Mouse (Mus musculus) neural tube, embryonic 12.5 days (tissue): ENCODE results near the gene Dtnbp1. TPM values are rescaled to one million over a fixed set of nuclear protein-coding genes. Genes with fewer than 3 reads are reported as not detected.

Experiments
- ATAC-seq: fragments of 200-750 bp; cut with Nextera tagmentation; 2 replicates; pipeline ENCODE4 v1.8.0; 2017; ENCODE audit warnings: low read depth, mild to moderate bottlenecking, moderate TSS enrichment, moderate library complexity; ENCODE audit not compliant: low FRiP score
- H3K27ac ChIP-seq: fragments of 300-500 bp; sonication (generic); 2 replicates; pipeline ENCODE4 v1.5.1; 2016
- H3K27me3 ChIP-seq: fragments of 300-500 bp; sonication (generic); replicated peaks from 2 replicates; pipeline ENCODE4 v1.6.1; 2016; ENCODE audit warnings: mild to moderate bottlenecking
- H3K36me3 ChIP-seq: fragments of 300-500 bp; sonication (generic); 2 replicates; pipeline ENCODE4 v1.6.1; 2016; ENCODE audit warnings: mild to moderate bottlenecking
- H3K4me1 ChIP-seq: fragments of 300-500 bp; sonication (generic); 2 replicates; pipeline ENCODE4 v1.6.1; 2016
- H3K4me2 ChIP-seq: fragments of 300-500 bp; sonication (generic); replicated peaks from 2 replicates; pipeline ENCODE4 v1.6.1; 2016; ENCODE audit warnings: mild to moderate bottlenecking
- H3K4me3 ChIP-seq: fragments of 300-500 bp; sonication (generic); 2 replicates; pipeline ENCODE4 v1.5.1; 2016
- H3K9ac ChIP-seq: fragments of 300-500 bp; sonication (generic); 2 replicates; pipeline ENCODE4 v1.6.1; 2016; ENCODE audit warnings: mild to moderate bottlenecking
- H3K9me3 ChIP-seq: fragments of 300-500 bp; sonication (generic); 2 replicates; pipeline ENCODE4 v1.6.1; 2016; ENCODE audit warnings: mild to moderate bottlenecking
- WGBS: fragments of 180-500 bp; shearing (Covaris S2); methylation state at CpG from one replicate; pipeline ENCODE4 v1.1.7; 2016; 5-methylcytosine and 5-hydroxymethylcytosine counted together
- polyA plus RNA-seq: library from polyadenylated mRNA; unstranded; fragments of >200 nt; fragmentation: Nextera tagmentation; extraction: Ambion mirVana; gene quantifications from 2 replicates; pipeline ENCODE4 v1.2.1, GENCODE M21; 2016

Gene Dtnbp1
- polyA plus RNA-seq = 86.4 and 91.1 TPM in 2 replicates

DNA sequence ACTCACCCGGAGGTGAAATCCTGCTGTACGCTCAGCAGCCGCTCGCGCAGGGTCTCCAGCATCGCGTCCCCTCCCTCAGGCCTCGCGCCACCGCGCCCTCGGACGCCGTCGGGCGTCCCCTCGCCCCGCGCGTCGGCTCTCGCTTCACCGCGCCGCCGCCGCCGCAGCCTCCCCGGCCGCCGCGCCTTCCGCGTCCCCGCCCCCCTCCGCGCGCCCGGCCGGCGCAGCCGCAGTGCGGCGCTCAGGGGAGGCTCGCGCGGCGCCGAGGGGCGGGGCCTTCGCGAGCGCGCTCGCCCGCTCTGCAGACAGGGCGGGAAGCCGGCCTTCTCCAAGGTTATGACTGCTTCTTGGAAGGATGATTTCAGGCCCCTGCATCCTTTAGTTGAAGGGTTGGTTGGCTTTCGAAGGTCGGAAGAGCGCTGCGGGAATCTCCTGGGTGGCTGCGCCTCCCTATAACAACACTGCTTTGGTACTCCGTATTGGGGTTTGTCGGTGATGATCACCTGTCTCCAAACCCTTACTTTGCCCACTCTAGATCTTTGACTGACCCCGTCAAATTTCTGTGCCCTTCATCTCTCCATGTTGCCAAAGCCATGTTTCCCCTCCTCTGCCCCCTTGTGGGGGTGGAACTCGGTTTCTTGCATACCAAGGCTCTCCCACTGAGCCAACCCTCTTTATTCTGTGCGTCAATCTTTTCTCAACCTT lies at the start of gene Dtnbp1:
Gene Dtnbp1 (minus strand): TSS at position 237 of the 705 bp plus-strand sequence.
- WGBS = under 1% methylated on average over 62 of the region's 68 CpGs
- Histone ChIP-seq H3K4me3 (peak within 1 kb of the TSS; percentile 81), H3K27me3 (no peaks in the 10 kb centered on the region), H3K4me2 (peak within 1 kb of the TSS; percentile 82), H3K36me3 (no peaks in the 10 kb centered on the region), H3K27ac (no peak within 1 kb of the TSS), H3K9ac (peak within 1 kb of the TSS; percentile 90), H3K9me3 (no peaks in the 10 kb centered on the region), H3K4me1 (peaks cover 7% of the 10 kb centered on the region)
- ATAC-seq = peak; percentile 92

DNA sequence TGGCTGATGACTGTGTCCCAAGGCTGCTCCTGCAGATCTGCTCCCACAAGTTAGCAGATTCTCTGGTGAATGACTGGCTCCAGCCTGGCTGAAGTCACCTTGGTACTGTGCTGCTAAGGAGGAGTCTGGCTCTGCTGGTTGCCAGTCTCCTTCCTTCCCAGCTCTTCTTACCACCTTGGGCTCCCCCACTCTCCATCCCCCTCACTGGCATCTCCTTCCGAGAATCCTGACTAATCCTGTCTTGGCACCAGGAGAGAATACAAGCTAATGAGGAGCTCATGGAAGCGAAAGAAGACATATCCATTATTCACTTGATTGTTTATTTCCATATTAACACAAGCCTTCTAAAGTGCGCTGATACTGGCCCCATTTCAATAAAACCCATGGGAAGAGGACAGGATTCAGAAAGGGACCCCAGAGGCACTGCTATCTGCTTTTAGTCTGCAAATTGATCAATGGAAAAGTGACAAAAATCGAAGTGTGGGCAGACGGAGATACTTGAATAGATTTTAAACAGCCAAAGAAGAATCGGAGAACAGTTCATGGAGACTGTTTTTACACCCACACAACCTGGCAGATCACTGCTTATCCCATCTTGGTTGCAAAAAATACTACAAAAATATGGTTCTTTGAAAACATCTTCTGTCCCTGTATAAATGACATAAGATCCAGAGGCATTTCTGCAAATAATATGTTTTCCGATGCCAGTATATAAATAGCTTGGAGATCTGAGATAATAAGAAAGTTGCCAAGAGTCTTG lies 47.5 kb upstream of the Dtnbp1 start:
- Histone ChIP-seq H3K4me2 (no peak overlapping the region), H3K27ac (no peak overlapping the region), H3K27me3 (no peaks in the 10 kb centered on the region), H3K4me1 (no peaks in the 10 kb centered on the region), H3K4me3 (no peak overlapping the region), H3K9ac (no peak overlapping the region), H3K9me3 (no peaks in the 10 kb centered on the region), H3K36me3 (no peaks in the 10 kb centered on the region)
- ATAC-seq = no peak
- 86% methylated on average over 7 of the region's 7 CpGs for WGBS

DNA sequence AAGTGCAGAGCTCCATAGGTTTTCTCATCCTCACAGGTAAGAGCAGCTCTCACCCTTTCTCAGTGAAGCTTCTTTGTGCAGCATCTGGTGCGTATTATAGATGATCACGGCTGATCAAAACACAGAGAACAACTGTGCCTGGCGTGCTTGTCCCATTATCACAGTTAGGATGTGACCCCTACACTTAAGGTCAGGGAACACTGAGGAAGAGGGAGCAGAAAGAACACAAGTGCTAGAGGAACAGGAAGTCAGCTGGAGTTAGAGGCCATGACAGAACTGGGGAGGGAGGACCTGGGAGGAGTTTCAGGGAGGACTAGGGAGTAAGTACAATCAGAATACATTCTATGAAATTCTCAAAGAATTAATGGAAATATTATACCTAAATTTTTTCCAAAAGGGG lies 41.5 kb upstream of the Dtnbp1 start:
- no peaks in the 10 kb centered on the region for H3K4me1 ChIP-seq
- no peak overlapping the region for H3K9ac ChIP-seq
- H3K36me3 ChIP-seq = no peaks in the 10 kb centered on the region
- WGBS = 71% methylated on average over 3 of the region's 3 CpGs
- no peaks in the 10 kb centered on the region for H3K9me3 ChIP-seq
- H3K27ac ChIP-seq = no peak overlapping the region
- H3K4me2 ChIP-seq = no peak overlapping the region
- no peak overlapping the region for H3K4me3 ChIP-seq
- H3K27me3 ChIP-seq = no peaks in the 10 kb centered on the region
- no peak for ATAC-seq

DNA sequence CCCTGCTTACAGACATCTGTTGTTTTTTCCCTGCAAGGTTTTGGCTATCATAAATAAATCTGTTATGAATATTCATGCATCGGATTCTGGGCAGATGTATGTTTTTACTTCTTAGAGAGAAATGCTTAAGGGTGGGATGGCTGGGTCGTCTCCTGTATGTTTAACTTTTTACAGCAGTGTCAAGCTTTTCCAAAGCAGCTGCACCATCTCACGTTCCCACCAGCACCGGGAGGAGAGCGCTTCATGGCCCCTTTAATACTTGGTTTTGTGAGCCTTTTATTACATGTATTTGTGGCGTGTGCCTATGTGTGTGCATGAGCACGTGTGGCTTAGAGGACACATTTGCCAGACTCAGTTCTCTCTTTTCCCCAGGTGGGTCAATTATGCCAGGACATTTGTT lies 38.8 kb upstream of the Dtnbp1 start:
- Histone ChIP-seq H3K27ac (no peak overlapping the region), H3K4me3 (no peak overlapping the region), H3K9me3 (no peaks in the 10 kb centered on the region), H3K9ac (no peak overlapping the region), H3K4me2 (no peak overlapping the region), H3K36me3 (no peaks in the 10 kb centered on the region), H3K4me1 (no peaks in the 10 kb centered on the region), H3K27me3 (no peaks in the 10 kb centered on the region)
- ATAC-seq = no peak
- 88% methylated on average over 7 of the region's 7 CpGs for WGBS

DNA sequence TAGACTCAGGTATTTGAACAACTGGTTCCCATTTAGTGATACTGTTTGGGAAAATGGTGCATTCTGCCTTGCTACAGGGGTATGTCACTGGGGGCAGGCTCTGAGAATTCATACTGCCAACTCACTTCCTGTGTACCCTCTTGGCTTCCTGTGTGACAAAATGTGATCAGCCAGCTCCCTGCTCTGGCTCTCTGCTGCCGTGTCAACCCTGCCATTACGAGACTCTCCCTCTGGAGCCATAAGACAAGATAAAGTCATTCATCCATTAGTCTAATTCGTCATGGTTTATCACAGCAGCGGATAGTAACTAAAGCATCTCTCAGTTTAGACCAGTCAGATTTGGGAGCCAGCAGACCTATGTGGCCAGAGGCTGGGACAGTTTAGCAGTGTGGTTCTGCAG lies 38.2 kb upstream of the Dtnbp1 start:
- no peaks in the 10 kb centered on the region for H3K27me3 ChIP-seq
- no peaks in the 10 kb centered on the region for H3K4me1 ChIP-seq
- H3K9ac ChIP-seq = no peak overlapping the region
- ATAC-seq = no peak
- no peaks in the 10 kb centered on the region for H3K9me3 ChIP-seq
- no peak overlapping the region for H3K4me3 ChIP-seq
- WGBS = 59% methylated on average over 4 of the region's 4 CpGs
- H3K36me3 ChIP-seq = no peaks in the 10 kb centered on the region
- no peak overlapping the region for H3K4me2 ChIP-seq
- no peak overlapping the region for H3K27ac ChIP-seq

DNA sequence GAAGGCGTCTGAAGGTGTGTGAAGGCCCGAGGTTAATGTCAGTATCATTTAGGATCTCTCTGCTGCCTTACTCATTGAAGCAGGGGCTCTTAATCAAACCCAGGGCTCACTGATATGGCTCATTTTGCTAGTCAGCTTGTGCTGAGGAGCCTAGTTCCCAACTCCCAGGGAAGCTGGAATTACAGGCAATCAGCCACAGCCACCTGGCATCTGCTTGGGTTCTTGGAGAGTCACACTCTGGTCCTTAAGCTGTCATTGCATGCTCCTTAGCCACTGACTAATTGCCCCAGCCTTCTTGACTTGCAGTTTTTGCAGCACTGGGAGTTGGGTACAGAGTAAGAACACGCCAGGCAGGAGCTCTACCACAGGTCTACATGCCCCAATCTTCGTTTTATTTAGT lies 34.5 kb upstream of the Dtnbp1 start:
- Histone ChIP-seq H3K4me3 (no peak overlapping the region), H3K27me3 (no peaks in the 10 kb centered on the region), H3K4me1 (no peaks in the 10 kb centered on the region; the same call in 1 of the 2 replicates), H3K9ac (no peak overlapping the region), H3K4me2 (no peak overlapping the region), H3K36me3 (no peaks in the 10 kb centered on the region), H3K9me3 (no peaks in the 10 kb centered on the region), H3K27ac (no peak overlapping the region)
- no peak for ATAC-seq
- WGBS = 89% methylated on average over 4 of the region's 4 CpGs

DNA sequence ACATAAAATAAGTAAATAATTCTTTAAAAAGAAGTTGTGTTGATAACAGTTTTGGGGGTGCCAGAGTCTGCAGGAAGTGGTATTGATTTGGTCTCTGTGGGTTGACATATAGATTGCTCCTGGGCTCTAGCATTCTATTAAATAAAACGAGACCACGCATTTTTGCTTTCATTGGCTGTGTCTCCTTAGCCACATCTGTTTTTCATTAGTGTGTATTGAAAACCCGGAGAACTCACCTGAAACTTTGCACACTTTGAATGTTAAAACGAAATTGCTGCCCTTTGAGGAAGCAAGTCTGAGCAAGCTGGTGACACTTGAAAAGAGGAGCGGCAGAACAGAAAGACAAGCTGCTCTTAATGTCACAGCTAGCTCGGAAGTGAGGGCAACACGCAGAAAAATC lies 32.8 kb upstream of the Dtnbp1 start:
- Histone ChIP-seq H3K9me3 (no peaks in the 10 kb centered on the region), H3K4me2 (no peak overlapping the region)

DNA sequence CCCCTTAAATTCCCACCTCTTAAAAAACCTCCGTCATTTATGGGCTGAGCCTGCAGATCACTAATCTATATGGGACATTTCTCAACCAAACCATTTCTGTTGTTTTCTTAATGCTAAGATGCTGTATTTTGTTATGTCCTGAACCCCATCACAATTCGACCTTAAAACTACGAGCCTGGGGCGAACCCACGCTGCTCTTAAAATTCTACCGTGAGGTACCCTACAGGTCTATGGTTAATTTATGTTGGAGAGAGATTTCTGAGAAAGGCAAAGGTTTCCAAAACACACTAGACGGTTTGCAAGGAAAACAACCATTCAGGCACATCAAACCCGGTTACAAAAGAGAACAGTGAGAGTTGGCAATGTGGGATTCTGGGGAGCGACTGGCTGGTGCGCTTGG lies 31.4 kb upstream of the Dtnbp1 start:
- Histone ChIP-seq H3K27me3 (no peaks in the 10 kb centered on the region), H3K36me3 (no peaks in the 10 kb centered on the region), H3K9me3 (no peaks in the 10 kb centered on the region), H3K4me3 (no peak overlapping the region), H3K27ac (no peak overlapping the region), H3K4me2 (no peak overlapping the region), H3K9ac (no peak overlapping the region), H3K4me1 (no peaks in the 10 kb centered on the region; the same call in 1 of the 2 replicates)
- ATAC-seq = no peak
- 90% methylated on average over 10 of the region's 10 CpGs for WGBS

More for the DNA sequence above, 32.8 kb upstream of the Dtnbp1 start:
- ATAC-seq = no peak
- 81% methylated on average over 7 of the region's 7 CpGs for WGBS
- Histone ChIP-seq H3K4me3 (no peak overlapping the region), H3K27ac (no peak overlapping the region), H3K4me1 (no peaks in the 10 kb centered on the region; the same call in 1 of the 2 replicates), H3K27me3 (no peaks in the 10 kb centered on the region), H3K36me3 (no peaks in the 10 kb centered on the region), H3K9ac (no peak overlapping the region)

DNA sequence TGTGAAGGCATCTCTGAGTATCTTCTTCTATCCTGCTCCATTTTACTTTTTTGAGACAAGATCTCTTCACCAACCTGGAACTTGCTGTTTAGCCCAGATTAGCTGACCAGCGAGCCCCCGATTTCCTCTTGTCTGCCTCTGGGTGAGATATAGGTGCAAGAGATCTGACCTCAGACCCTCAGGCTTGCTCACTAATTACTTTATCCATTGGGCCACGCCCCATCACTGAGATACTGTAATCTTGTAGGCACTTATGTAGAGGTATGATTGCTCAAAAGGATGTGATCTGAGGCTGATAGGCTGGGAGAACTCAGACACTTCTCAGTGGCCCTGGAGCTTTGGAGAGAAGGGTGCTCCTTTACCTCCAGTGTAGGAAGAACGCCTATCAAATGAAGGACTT lies 30.5 kb upstream of the Dtnbp1 start:
- H3K36me3 ChIP-seq = no peaks in the 10 kb centered on the region
- H3K9ac ChIP-seq = no peak overlapping the region
- 89% methylated on average over 4 of the region's 4 CpGs for WGBS
- H3K9me3 ChIP-seq = no peaks in the 10 kb centered on the region
- H3K4me1 ChIP-seq = no peaks in the 10 kb centered on the region; the same call in 1 of the 2 replicates
- H3K27ac ChIP-seq = no peak overlapping the region
- no peak for ATAC-seq
- no peaks in the 10 kb centered on the region for H3K27me3 ChIP-seq
- no peak overlapping the region for H3K4me3 ChIP-seq
- no peak overlapping the region for H3K4me2 ChIP-seq

DNA sequence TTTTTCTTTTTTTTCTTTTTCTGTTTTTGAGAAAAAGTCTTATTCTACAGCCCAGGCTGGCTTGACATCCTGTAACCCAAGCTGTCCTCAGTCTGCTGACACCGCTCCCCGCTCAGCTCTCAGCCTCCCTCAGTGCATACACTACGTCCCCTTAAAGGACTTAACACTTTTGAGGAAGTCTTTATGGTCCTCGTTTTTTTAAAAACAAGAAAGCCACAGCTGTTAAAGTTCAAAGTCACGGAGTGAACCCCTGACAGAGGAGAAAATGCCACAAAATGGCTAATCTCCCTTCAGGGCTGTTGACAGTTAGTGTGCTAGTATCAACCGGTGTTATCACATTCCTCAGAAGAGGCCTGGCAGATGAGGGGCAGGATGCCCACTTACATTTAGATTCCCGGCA lies 29.8 kb upstream of the Dtnbp1 start:
- H3K27me3 ChIP-seq = no peaks in the 10 kb centered on the region
- H3K4me2 ChIP-seq = no peak overlapping the region
- no peaks in the 10 kb centered on the region for H3K36me3 ChIP-seq
- no peak for ATAC-seq
- H3K4me3 ChIP-seq = no peak overlapping the region
- 70% methylated on average over 7 of the region's 7 CpGs for WGBS
- no peaks in the 10 kb centered on the region; the same call in 1 of the 2 replicates for H3K4me1 ChIP-seq
- H3K27ac ChIP-seq = no peak overlapping the region
- H3K9me3 ChIP-seq = no peaks in the 10 kb centered on the region
- no peak overlapping the region for H3K9ac ChIP-seq

DNA sequence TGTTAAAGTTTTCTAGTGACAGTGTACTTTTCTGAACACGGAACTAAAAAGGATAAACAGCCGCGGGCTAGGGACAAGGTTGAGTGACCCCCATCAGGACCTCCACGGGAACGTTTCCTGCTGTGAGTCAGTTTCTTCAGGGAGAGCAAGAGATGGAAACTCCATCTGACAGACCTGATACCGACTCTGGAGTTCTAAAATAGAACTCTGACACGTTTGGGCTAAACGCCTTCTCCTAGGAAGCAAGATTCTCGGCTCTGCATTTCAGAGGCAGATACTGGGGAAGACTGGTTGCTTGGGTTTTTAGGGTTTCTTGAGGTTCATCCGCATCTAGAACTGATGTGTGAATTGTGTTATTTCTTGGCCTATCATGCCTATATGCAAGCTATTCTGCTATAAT lies 29.4 kb upstream of the Dtnbp1 start:
- H3K9me3 ChIP-seq = no peaks in the 10 kb centered on the region
- H3K4me3 ChIP-seq = no peak overlapping the region
- no peak for ATAC-seq
- H3K27ac ChIP-seq = no peak overlapping the region
- 70% methylated on average over 10 of the region's 10 CpGs for WGBS
- no peaks in the 10 kb centered on the region for H3K36me3 ChIP-seq
- no peaks in the 10 kb centered on the region for H3K27me3 ChIP-seq
- no peaks in the 10 kb centered on the region; the same call in 1 of the 2 replicates for H3K4me1 ChIP-seq
- H3K4me2 ChIP-seq = no peak overlapping the region
- no peak overlapping the region for H3K9ac ChIP-seq

DNA sequence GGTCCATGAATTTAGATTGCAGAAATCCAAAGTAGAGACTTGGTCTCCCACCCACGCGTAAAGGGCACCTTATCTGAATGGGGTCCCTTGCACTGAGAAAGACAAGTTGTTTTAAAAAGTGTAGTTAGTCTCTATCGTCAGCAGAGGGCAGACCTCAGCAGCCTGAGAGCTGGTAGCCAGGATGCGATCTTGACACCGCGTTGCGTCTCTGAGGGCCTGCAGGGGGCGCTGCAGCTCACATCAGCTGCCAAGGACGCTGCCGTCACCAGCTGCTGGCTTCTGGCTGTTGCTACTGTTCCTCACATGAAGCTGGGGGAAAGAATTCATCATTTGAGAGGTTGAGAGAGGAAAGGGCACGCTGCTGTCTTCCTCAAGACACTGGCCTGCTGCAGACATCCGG lies 28.9 kb upstream of the Dtnbp1 start:
- Histone ChIP-seq H3K9ac (no peak overlapping the region), H3K9me3 (no peaks in the 10 kb centered on the region), H3K4me1 (no peaks in the 10 kb centered on the region; the same call in 1 of the 2 replicates), H3K4me2 (no peak overlapping the region), H3K27me3 (no peaks in the 10 kb centered on the region), H3K27ac (no peak overlapping the region), H3K4me3 (no peak overlapping the region), H3K36me3 (no peaks in the 10 kb centered on the region)
- 0 out of 2 replicates have a peak, but pooled peaks have one; percentile 33 for ATAC-seq
- 15% methylated on average over 12 of the region's 12 CpGs for WGBS
